Mouse (Mus musculus): Measurements from ENCODE around the gene Garnl3.

The Garnl3 gene

GRCm38 (mm10) chr2:33089356-33090032 is 42.0 kb downstream of the Garnl3 start:
- DNase-seq (ENCODE audit: extremely low spot score) = no peak

DNA sequence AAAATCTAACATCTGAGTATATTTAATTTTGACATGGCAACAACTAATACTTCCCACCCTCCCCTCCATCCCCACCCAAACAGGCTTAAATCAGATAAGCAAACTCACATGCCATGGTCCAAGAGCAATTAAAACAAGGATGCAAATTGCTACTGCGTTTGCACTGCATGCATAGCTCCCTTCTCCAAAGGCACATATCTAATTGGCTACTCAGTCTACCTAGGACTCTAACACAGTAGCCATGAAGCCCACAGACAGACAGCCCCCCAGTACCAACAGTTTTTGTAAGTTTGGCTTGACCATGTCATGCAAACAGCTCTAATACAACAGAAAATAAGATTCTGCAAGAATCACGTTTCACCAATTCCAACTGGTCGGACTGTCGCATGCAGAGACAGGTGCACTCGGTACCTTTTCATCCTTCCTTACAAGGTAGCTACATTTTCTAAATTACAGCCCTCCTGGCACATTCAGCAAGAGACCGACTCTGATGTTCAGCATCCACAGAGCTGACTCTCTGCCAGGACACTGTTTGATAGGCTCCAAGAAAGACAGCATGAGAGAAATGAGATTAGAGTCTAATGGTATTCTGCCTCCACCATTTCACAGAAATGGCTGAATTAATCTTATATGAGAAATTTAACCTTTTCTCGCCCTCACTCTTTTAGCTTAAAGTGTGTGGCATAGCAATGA is 44.6 kb downstream of the Garnl3 start:
- DNase-seq (ENCODE audit: extremely low spot score) = no peak

DNA sequence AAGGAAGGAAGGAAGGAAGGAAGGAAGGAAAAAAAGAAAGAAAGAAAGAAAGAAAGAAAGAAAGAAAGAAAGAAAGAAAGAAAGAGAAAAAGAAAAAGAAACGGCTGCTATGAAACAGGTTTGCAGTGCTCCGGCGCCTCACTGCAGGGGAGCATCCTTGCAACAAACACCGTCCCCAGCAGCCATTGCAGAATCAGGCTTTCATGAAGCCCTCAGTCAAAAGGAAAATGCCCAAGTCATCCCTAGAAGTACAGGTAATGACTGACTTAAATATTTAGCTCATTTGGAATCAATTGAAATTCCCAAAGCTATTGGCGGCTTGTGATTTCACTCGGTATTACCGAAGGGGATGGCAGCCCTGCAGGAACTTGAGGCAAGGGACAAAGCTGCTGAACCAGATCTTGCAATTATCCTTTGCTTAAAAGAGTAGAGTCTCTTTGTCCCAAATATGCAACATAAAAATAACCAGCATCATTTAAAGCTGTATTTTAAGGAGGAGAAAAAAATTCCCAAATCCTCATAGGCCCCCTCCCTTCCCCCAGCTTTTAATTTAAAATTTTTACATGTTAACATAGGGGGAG is 45.3 kb downstream of the Garnl3 start:
- DNase-seq (ENCODE audit: extremely low spot score) = no peak

DNA sequence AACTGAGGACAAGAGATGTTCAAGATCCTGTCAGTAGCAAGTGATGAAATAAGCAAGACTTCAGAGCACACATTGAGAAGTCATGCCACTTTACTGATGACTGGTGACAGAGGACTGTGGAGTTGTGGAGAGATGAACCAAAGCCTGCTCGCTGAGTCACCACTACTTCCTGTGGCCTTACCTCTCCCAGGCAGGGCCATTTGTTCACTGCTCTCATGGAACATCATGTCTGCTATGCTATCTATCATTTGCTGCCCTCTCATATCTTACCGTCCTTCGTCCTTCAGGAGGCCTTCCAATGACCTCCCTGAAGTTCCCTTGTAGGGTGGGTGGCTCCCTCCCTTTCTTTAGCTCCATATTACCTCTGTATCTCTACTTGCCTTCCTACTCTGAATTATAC is 47.2 kb downstream of the Garnl3 start:
- DNase-seq (ENCODE audit: extremely low spot score) = no peak

GRCm38 (mm10) chr2:33080166-33080565 is 51.3 kb downstream of the Garnl3 start:
- peak; percentile 10 for DNase-seq (ENCODE audit: extremely low spot score)

DNA sequence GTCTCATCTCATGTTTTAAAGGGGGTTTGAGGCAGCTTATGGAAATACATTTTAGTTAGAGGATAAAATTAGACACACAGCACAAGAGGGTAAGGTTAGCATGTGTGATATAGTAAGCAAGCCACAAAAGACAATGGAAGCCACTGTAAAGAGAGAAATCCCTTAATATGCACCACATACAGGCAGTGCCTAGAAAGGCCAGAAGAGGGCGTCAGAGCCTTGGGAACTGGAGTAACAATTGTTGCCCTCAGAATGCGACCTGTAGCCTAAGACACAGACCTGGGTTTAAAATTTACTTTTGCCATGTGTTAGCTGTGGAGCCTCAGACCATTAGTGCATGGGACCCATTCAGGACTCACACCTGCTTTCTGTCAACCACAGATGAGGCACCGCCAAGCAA is 54.2 kb downstream of the Garnl3 start:
- peak; percentile 21 for DNase-seq (ENCODE audit: extremely low spot score)

GRCm38 (mm10) chr2:33074931-33075330 is 56.5 kb downstream of the Garnl3 start:
- DNase-seq (ENCODE audit: extremely low spot score) = no peak

GRCm38 (mm10) chr2:33074188-33074587 is 57.3 kb downstream of the Garnl3 start:
- DNase-seq (ENCODE audit: extremely low spot score) = no peak

DNA sequence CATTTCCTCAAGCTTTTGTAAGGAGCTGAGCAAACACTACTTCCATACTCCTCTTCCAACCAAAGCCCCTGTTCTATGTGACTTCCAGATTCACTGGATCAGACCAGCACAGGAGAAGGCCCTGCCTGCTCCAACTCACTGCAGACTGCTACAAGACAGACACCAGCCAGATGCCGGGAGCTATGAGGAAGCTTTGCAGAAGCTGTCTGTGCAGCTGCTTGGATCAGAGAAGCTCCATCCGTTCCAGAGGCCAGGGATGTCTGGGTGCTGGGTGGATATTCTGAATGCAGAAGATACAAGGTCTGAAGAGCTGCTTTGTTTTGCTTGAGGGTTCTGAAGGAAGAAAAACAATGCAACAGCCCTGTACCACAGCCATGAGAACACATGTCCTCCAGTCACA is 59.1 kb downstream of the Garnl3 start:
- DNase-seq (ENCODE audit: extremely low spot score) = no peak

- DNase-seq (ENCODE audit: extremely low spot score) = no peak
These were observed 65.8 kb downstream of the Garnl3 start for GRCm38 (mm10) chr2:33065610-33066009.

GRCm38 (mm10) chr2:33062744-33063143 is 68.7 kb downstream of the Garnl3 start:
- no peak for DNase-seq (ENCODE audit: extremely low spot score)

- no peak for DNase-seq (ENCODE audit: extremely low spot score)
These were observed 72.5 kb downstream of the Garnl3 start for GRCm38 (mm10) chr2:33058926-33059325.

DNA sequence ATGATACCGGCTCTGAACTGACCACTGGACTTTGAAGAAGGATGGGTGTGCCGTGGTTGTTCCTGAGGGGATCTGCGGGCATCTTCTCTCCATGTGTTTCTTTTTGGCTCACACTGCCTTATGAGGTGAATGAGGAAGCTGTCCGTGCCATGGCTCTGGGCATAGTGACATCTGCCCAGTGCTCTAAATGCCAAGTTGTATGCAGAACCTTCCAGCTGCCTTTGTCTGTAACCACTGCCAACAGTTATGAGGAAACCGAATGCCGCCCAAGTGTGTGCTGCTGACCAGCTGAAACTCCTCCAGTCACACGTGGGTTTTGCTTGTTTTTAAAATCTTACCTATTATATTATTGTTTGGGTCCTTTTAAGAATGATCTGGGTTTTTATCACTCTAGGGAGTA is 73.9 kb downstream of the Garnl3 start:
- DNase-seq (ENCODE audit: extremely low spot score) = no peak

GRCm38 (mm10) chr2:33053966-33054365 is 77.5 kb downstream of the Garnl3 start:
- DNase-seq (ENCODE audit: extremely low spot score) = no peak

- DNase-seq (ENCODE audit: extremely low spot score) = no peak
These were observed 84.1 kb downstream of the Garnl3 start for GRCm38 (mm10) chr2:33047360-33047759.

GRCm38 (mm10) chr2:33046919-33047318 is 84.5 kb downstream of the Garnl3 start:
- DNase-seq (ENCODE audit: extremely low spot score) = no peak

DNA sequence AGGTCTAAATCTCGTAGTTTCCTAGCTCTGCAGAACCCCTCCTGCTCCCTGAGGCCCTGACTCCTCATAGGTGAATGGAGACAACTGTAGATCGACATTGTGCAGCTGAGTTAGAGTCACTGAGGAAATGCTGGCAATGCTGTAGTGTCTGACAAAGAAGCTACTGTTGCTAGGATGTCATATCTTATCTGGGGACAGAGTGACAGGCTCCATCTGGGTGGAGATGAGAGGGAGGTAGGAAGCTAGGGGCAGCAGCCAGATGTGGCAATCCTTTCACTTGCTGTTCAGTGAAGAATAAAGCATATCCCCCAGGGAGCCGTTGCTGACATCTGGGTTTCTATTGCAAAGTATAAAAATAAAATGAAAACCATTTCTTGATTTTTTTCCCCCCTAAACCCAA is 85.6 kb downstream of the Garnl3 start:
- no peak for DNase-seq (ENCODE audit: extremely low spot score)

DNA sequence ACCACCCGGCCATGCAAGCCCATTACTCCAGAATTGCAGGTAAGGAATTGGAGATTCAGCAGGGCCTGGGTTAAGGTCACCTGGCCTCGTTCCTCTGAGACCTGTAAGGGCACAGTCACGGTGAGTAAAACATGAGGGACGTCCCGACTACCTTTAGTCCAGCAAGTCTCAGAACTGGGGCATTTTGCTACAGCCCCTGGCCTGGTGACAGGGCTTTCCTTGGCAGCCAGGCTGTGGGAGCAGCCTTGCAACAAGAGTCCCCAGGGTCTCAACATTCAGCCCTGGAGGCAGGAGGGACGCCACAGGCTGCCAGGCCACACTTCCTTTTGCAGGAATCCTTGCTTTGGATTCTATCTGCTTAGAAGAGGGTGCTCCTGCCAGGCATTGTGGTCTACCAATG is 88.7 kb downstream of the Garnl3 start:
- DNase-seq (ENCODE audit: extremely low spot score) = no peak

- DNase-seq (ENCODE audit: extremely low spot score) = no peak
These were observed 89.9 kb downstream of the Garnl3 start for GRCm38 (mm10) chr2:33041571-33041970.

DNA sequence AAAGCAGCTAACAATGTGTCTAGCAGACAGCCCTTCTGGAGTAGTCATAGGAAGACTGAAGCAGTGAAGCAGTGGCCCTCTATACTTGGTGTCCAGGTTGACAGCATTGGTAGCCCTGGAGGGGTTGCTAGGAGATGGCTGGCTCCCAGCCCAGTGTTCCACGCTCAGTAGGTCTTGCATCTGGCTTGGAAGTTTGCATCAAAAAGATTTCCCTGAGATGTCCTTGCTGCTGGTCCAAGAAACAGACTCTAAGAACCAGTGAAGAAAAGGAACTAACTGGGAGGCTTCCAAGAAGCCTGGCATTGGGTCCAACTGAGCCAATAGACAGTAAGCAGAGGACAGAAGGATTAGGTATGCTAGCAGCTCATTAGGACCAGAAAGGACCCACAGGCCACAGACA is 94.0 kb downstream of the Garnl3 start:
- no peak for DNase-seq (ENCODE audit: extremely low spot score)

GRCm38 (mm10) chr2:33035297-33035696 is 96.2 kb downstream of the Garnl3 start:
- no peak for DNase-seq (ENCODE audit: extremely low spot score)

GRCm38 (mm10) chr2:33033281-33033680 is 98.2 kb downstream of the Garnl3 start:
- DNase-seq (ENCODE audit: extremely low spot score) = no peak

DNA sequence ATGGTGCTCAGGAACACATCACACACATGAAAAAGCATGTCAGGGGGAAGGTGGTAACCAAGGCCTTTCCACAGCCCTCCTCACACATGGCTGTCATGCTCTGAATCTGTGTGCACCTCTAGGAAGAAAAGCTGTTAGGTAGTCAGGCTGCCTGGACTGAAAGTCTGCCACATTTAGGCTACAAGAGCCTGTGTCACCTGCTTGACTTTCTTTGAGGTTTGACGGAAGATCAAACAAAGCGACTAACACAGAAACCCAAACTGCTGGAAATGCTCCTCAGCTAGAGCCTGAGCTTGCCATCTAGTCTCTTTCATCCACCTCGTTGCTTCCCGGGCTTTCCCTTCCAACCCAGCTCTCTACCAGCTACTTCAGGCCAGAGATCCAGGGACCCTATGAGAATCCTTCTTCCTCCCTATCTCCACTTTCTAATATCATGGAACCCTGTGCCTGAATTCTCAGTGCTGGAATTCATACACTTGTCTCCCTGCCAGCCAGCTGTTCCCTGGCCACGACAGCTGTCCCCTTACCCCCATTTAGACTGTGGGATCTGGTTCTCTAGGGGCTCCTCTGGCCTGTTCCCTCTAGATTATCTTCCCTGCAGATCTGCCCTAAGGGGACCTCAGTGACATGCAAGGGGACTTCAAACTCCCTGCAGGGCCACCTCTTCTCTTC is 98.9 kb downstream of the Garnl3 start:
- no peak for DNase-seq (ENCODE audit: extremely low spot score)

Data from embryo, embryonic 9.5 days (tissue).